Mouse (Mus musculus): ENCODE data around the gene Rab3ip. TPM values are rescaled to one million over a fixed set of nuclear protein-coding genes. Genes with fewer than 3 reads are reported as not detected.
A peak's percentile ranks its signal among the peaks of the same experiment; 100 is the strongest.

Rab3ip gene
- polyA plus RNA-seq, 1 experiment from 2014 or later: 31.1 TPM

- H3K4me1 ChIP-seq: no peaks in the 10 kb centered on the region
- no peaks in the 10 kb centered on the region for H3K27me3 ChIP-seq
- H3K9ac ChIP-seq: no peak overlapping the region
- no peaks in the 10 kb centered on the region for H3K9me3 ChIP-seq
- no peak for ATAC-seq (ENCODE audit: borderline replicate concordance, extremely low read depth, low FRiP score, low TSS enrichment)
- peaks cover 8% of the 10 kb centered on the region; the same call in 1 of the 2 replicates for H3K36me3 ChIP-seq
- 82% methylated on average over 15 of the region's 15 CpGs for WGBS
- no peak overlapping the region for H3K27ac ChIP-seq
- no peak overlapping the region for H3K4me3 ChIP-seq
- no peak overlapping the region for H3K4me2 ChIP-seq
Measured at GRCm38 (mm10) chr10:116931497-116932179, 18.9 kb downstream of the Rab3ip start.

- no peak overlapping the region for H3K27ac ChIP-seq
- H3K4me1 ChIP-seq: no peaks in the 10 kb centered on the region
- no peaks in the 10 kb centered on the region for H3K9me3 ChIP-seq
- 60% methylated on average over 6 of the region's 7 CpGs for WGBS
- H3K36me3 ChIP-seq: 0 out of 2 replicates have a peak, but pooled peaks cover 7% of the 10 kb centered on the region
- H3K4me3 ChIP-seq: no peak overlapping the region
- no peak for ATAC-seq (ENCODE audit: borderline replicate concordance, extremely low read depth, low FRiP score, low TSS enrichment)
- H3K9ac ChIP-seq: no peak overlapping the region
- H3K4me2 ChIP-seq: no peak overlapping the region
- H3K27me3 ChIP-seq: no peaks in the 10 kb centered on the region
Measured at GRCm38 (mm10) chr10:116930936-116931335, 19.6 kb downstream of the Rab3ip start.

GRCm38 (mm10) chr10:116930506-116930905, 20.1 kb downstream of the Rab3ip start:
- no peak overlapping the region for H3K4me3 ChIP-seq
- ATAC-seq (ENCODE audit: borderline replicate concordance, extremely low read depth, low FRiP score, low TSS enrichment): no peak
- H3K27me3 ChIP-seq: no peaks in the 10 kb centered on the region
- no peaks in the 10 kb centered on the region for H3K4me1 ChIP-seq
- H3K4me2 ChIP-seq: no peak overlapping the region
- H3K27ac ChIP-seq: no peak overlapping the region
- H3K36me3 ChIP-seq: 0 out of 2 replicates have a peak, but pooled peaks cover 7% of the 10 kb centered on the region
- WGBS: 71% methylated on average over 7 of the region's 7 CpGs
- H3K9ac ChIP-seq: no peak overlapping the region
- no peaks in the 10 kb centered on the region for H3K9me3 ChIP-seq

DNA sequence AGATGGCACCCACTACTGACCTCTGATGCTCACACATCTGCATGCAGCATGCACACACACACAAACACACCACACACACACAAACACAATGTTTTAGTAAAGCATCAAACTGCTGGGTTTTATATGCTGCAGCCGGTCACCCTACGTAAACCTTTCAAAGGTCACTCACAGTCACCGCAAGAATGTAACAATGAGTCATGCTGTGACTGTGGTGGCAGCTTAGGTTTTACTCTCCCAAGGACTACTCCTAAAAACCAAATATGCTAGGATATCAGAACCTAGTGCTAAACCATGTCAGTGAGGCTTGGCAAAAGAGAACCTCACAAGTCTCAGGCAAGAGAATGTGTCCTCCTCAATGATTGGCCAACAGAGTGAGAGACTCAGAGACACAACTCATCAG, 21.7 kb downstream of the Rab3ip start:
- Histone ChIP-seq H3K9me3 (no peaks in the 10 kb centered on the region), H3K27ac (no peak overlapping the region), H3K9ac (no peak overlapping the region), H3K4me2 (no peak overlapping the region), H3K27me3 (no peaks in the 10 kb centered on the region), H3K4me1 (no peaks in the 10 kb centered on the region), H3K36me3 (peaks cover 13% of the 10 kb centered on the region; the same call in 1 of the 2 replicates), H3K4me3 (no peak overlapping the region)
- WGBS: 84% methylated on average over 3 of the region's 3 CpGs
- ATAC-seq (ENCODE audit: borderline replicate concordance, extremely low read depth, low FRiP score, low TSS enrichment): no peak

GRCm38 (mm10) chr10:116926428-116927113, 24.0 kb downstream of the Rab3ip start:
- H3K9me3 ChIP-seq: no peaks in the 10 kb centered on the region
- no peak overlapping the region for H3K27ac ChIP-seq
- 78% methylated on average over 11 of the region's 11 CpGs for WGBS
- peaks cover 14% of the 10 kb centered on the region; the same call in 1 of the 2 replicates for H3K36me3 ChIP-seq
- no peak overlapping the region for H3K4me3 ChIP-seq
- H3K4me2 ChIP-seq: no peak overlapping the region
- H3K9ac ChIP-seq: no peak overlapping the region
- no peaks in the 10 kb centered on the region for H3K27me3 ChIP-seq
- no peaks in the 10 kb centered on the region for H3K4me1 ChIP-seq
- ATAC-seq (ENCODE audit: borderline replicate concordance, extremely low read depth, low FRiP score, low TSS enrichment): no peak

GRCm38 (mm10) chr10:116923651-116924495, 26.7 kb downstream of the Rab3ip start:
- peaks cover 14% of the 10 kb centered on the region; the same call in 1 of the 2 replicates for H3K36me3 ChIP-seq
- no peaks in the 10 kb centered on the region for H3K9me3 ChIP-seq
- H3K4me2 ChIP-seq: no peak overlapping the region
- no peaks in the 10 kb centered on the region for H3K27me3 ChIP-seq
- H3K9ac ChIP-seq: no peak overlapping the region
- H3K4me1 ChIP-seq: no peaks in the 10 kb centered on the region
- no peak for ATAC-seq (ENCODE audit: borderline replicate concordance, extremely low read depth, low FRiP score, low TSS enrichment)
- no peak overlapping the region for H3K4me3 ChIP-seq
- H3K27ac ChIP-seq: no peak overlapping the region
- WGBS: 90% methylated on average over 19 of the region's 19 CpGs

DNA sequence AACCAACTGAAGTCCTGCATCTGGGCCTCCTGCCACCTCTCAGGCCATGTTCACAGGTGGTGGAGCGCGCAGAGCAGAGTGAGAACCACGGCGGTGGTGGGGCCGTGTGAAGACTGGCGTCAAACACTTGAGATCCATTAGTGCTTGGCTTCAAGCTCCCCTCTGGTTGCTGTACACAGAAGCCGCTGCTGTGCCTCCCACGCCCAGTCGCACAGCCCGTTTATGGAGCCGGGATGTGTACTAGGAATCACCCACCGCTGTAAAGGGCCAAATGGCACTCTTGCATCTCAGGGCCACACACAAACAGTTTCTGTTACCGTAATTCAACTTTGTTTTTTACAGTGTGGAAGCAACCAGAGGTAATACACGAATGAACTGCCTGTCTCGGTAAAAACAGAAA, 28.4 kb downstream of the Rab3ip start:
- Histone ChIP-seq H3K4me1 (no peaks in the 10 kb centered on the region), H3K27ac (no peak overlapping the region), H3K27me3 (no peaks in the 10 kb centered on the region), H3K4me3 (no peak overlapping the region), H3K9ac (no peak overlapping the region), H3K36me3 (peaks cover 19% of the 10 kb centered on the region), H3K9me3 (no peaks in the 10 kb centered on the region), H3K4me2 (no peak overlapping the region)
- 77% methylated on average over 15 of the region's 15 CpGs for WGBS
- 0 out of 2 replicates have a peak, but pooled peaks have one; percentile 14 for ATAC-seq (ENCODE audit: borderline replicate concordance, extremely low read depth, low FRiP score, low TSS enrichment)

- H3K27me3 ChIP-seq: no peaks in the 10 kb centered on the region
- H3K27ac ChIP-seq: no peak overlapping the region
- H3K4me3 ChIP-seq: no peak overlapping the region
- H3K4me1 ChIP-seq: no peaks in the 10 kb centered on the region
- 87% methylated on average over 15 of the region's 15 CpGs for whole genome bisulfite sequencing
- no peaks in the 10 kb centered on the region for H3K9me3 ChIP-seq
- ATAC-seq (ENCODE audit: borderline replicate concordance, extremely low read depth, low FRiP score, low TSS enrichment): no peak
- peaks cover 16% of the 10 kb centered on the region for H3K36me3 ChIP-seq
- no peak overlapping the region for H3K4me2 ChIP-seq
- no peak overlapping the region for H3K9ac ChIP-seq
Measured at GRCm38 (mm10) chr10:116921416-116921815, 29.2 kb downstream of the Rab3ip start.

DNA sequence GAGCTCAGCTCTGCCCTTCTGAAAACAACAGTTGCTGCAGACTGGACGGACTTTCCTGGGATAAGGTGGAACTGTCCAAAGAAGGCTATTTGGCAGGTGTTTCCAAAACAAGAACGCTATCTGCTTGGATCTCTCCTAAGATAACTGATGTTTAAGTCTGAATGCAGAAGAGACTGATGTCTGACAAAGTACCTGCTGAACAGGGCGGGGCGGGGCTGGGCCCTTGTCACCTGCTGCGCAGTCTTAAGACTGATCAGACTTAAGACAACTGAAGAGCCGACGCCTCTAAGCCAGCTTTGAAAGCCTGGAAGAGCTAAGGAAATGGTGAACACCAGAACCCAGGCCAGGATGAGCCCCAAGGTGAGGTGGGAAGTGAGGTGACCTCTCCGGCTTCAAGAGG, 29.9 kb downstream of the Rab3ip start:
- no peak for ATAC-seq (ENCODE audit: borderline replicate concordance, extremely low read depth, low FRiP score, low TSS enrichment)
- H3K27me3 ChIP-seq: no peaks in the 10 kb centered on the region
- no peaks in the 10 kb centered on the region for H3K4me1 ChIP-seq
- WGBS: 86% methylated on average over 8 of the region's 8 CpGs
- no peak overlapping the region for H3K4me3 ChIP-seq
- no peaks in the 10 kb centered on the region for H3K9me3 ChIP-seq
- H3K4me2 ChIP-seq: no peak overlapping the region
- H3K9ac ChIP-seq: no peak overlapping the region
- no peak overlapping the region for H3K27ac ChIP-seq
- H3K36me3 ChIP-seq: peaks cover 20% of the 10 kb centered on the region

GRCm38 (mm10) chr10:116919368-116920317, 30.9 kb downstream of the Rab3ip start:
- peaks cover 20% of the 10 kb centered on the region for H3K36me3 ChIP-seq
- no peaks in the 10 kb centered on the region for H3K4me1 ChIP-seq
- H3K4me3 ChIP-seq: no peak overlapping the region
- H3K9me3 ChIP-seq: no peaks in the 10 kb centered on the region
- no peak overlapping the region for H3K9ac ChIP-seq
- 84% methylated on average over 25 of the region's 25 CpGs for WGBS
- no peaks in the 10 kb centered on the region for H3K27me3 ChIP-seq
- no peak overlapping the region for H3K27ac ChIP-seq
- H3K4me2 ChIP-seq: no peak overlapping the region
- no peak for ATAC-seq (ENCODE audit: borderline replicate concordance, extremely low read depth, low FRiP score, low TSS enrichment)

GRCm38 (mm10) chr10:116916581-116916980, 34.0 kb downstream of the Rab3ip start:
- H3K4me1 ChIP-seq: no peaks in the 10 kb centered on the region
- no peak overlapping the region for H3K4me3 ChIP-seq
- H3K36me3 ChIP-seq: peaks cover 12% of the 10 kb centered on the region
- H3K9me3 ChIP-seq: no peaks in the 10 kb centered on the region
- 76% methylated on average over 8 of the region's 8 CpGs for WGBS
- no peaks in the 10 kb centered on the region for H3K27me3 ChIP-seq
- no peak for ATAC-seq (ENCODE audit: borderline replicate concordance, extremely low read depth, low FRiP score, low TSS enrichment)
- no peak overlapping the region for H3K4me2 ChIP-seq
- H3K27ac ChIP-seq: no peak overlapping the region
- no peak overlapping the region for H3K9ac ChIP-seq
